Mouse (Mus musculus): ENCODE measurements around the gene Lrrc29. TPM values are rescaled to one million over a fixed set of nuclear protein-coding genes. Genes with fewer than 3 reads are reported as not detected.
A peak's percentile ranks its signal among the peaks of the same experiment; 100 is the strongest.

Gene Lrrc29
- polyA plus RNA-seq, 1 experiment, result 13.2 TPM

GRCm38 (mm10) chr8:105355179-105356024 lies 29.3 kb upstream of the Lrrc29 start:
- no peak for TF ChIP-seq POLR2A (IDR thresholded peaks at IDR 0.05; ENCODE audit: borderline replicate concordance, extremely low read depth, low read depth, low read length)
- DNase-seq, result no peak
- no peaks in the 10 kb centered on the region for H3K4me1 ChIP-seq (ENCODE audit: control insufficient read depth, insufficient read depth, low read length)
- whole genome bisulfite sequencing, result 69% methylated on average over 26 of the region's 26 CpGs
- H3K4me3 ChIP-seq (replicated peaks; ENCODE audit: extremely low read depth, low read depth, low read length), result no peak overlapping the region

- no peaks in the 10 kb centered on the region for H3K4me1 ChIP-seq (ENCODE audit: control insufficient read depth, insufficient read depth, low read length)
- DNase-seq, result no peak
- TF ChIP-seq POLR2A (IDR thresholded peaks at IDR 0.05; ENCODE audit: borderline replicate concordance, extremely low read depth, low read depth, low read length) (no peak), CTCF (IDR thresholded peaks at IDR 0.05; ENCODE audit: insufficient read depth, low read length) (no peak)
- 92% methylated on average over 4 of the region's 4 CpGs for WGBS
- no peak overlapping the region for H3K4me3 ChIP-seq (replicated peaks; ENCODE audit: extremely low read depth, low read depth, low read length)
These were observed 28.5 kb upstream of the Lrrc29 start for GRCm38 (mm10) chr8:105354549-105354948.

- no peak overlapping the region for H3K4me3 ChIP-seq (replicated peaks; ENCODE audit: extremely low read depth, low read depth, low read length)
- no peak for DNase-seq
- 80% methylated on average over 8 of the region's 8 CpGs for WGBS
- H3K4me1 ChIP-seq (ENCODE audit: control insufficient read depth, insufficient read depth, low read length), result no peaks in the 10 kb centered on the region
- TF ChIP-seq CTCF (IDR thresholded peaks at IDR 0.05; ENCODE audit: insufficient read depth, low read length), result no peak
- no peak for TF ChIP-seq POLR2A (IDR thresholded peaks at IDR 0.05; ENCODE audit: borderline replicate concordance, extremely low read depth, low read depth, low read length)
These were observed 27.6 kb upstream of the Lrrc29 start for GRCm38 (mm10) chr8:105353583-105354135.

- H3K4me1 ChIP-seq (ENCODE audit: control insufficient read depth, insufficient read depth, low read length), result peaks cover 5% of the 10 kb centered on the region
- no peak for DNase-seq
- no peak overlapping the region for H3K4me3 ChIP-seq (replicated peaks; ENCODE audit: extremely low read depth, low read depth, low read length)
- TF ChIP-seq POLR2A (IDR thresholded peaks at IDR 0.05; ENCODE audit: borderline replicate concordance, extremely low read depth, low read depth, low read length) (no peak), CTCF (IDR thresholded peaks at IDR 0.05; ENCODE audit: insufficient read depth, low read length) (no peak)
- 71% methylated on average over 7 of the region's 7 CpGs for WGBS
These were observed 24.1 kb upstream of the Lrrc29 start for GRCm38 (mm10) chr8:105350186-105350585.

GRCm38 (mm10) chr8:105349096-105349771 lies 23.2 kb upstream of the Lrrc29 start:
- no peak for TF ChIP-seq CTCF (IDR thresholded peaks at IDR 0.05; ENCODE audit: insufficient read depth, low read length)
- TF ChIP-seq POLR2A (IDR thresholded peaks at IDR 0.05; ENCODE audit: borderline replicate concordance, extremely low read depth, low read depth, low read length), result no peak

GRCm38 (mm10) chr8:105348450-105349095 lies 22.5 kb upstream of the Lrrc29 start, which contains the start of gene Slc9a5:
Gene Slc9a5 (plus strand): TSS chr8:105348843.
- under 1% methylated on average over 34 of the region's 34 CpGs for WGBS
- TF ChIP-seq CTCF (IDR thresholded peaks at IDR 0.05; ENCODE audit: insufficient read depth, low read length), result no peak
- no peak for TF ChIP-seq POLR2A (IDR thresholded peaks at IDR 0.05; ENCODE audit: borderline replicate concordance, extremely low read depth, low read depth, low read length)
- peak within 1 kb of the TSS; percentile 92 for H3K4me3 ChIP-seq (replicated peaks; ENCODE audit: extremely low read depth, low read depth, low read length)
- H3K4me1 ChIP-seq (ENCODE audit: control insufficient read depth, insufficient read depth, low read length), result peaks cover 14% of the 10 kb centered on the region
- DNase-seq, result peak; percentile 52

More at GRCm38 (mm10) chr8:105349096-105349771, 23.2 kb upstream of the Lrrc29 start:
- no peak for DNase-seq
- WGBS, result 6% methylated on average over 41 of the region's 48 CpGs
- Histone ChIP-seq H3K4me1 (ENCODE audit: control insufficient read depth, insufficient read depth, low read length) (peaks cover 13% of the 10 kb centered on the region), H3K4me3 (replicated peaks; ENCODE audit: extremely low read depth, low read depth, low read length) (peak overlapping the region; percentile 71)

GRCm38 (mm10) chr8:105347428-105348221 lies 21.5 kb upstream of the Lrrc29 start, which contains the start of gene Fhod1:
Gene Fhod1 (minus strand): TSS chr8:105347953.
- Histone ChIP-seq H3K4me3 (replicated peaks; ENCODE audit: extremely low read depth, low read depth, low read length) (peak within 1 kb of the TSS; percentile 92), H3K4me1 (ENCODE audit: control insufficient read depth, insufficient read depth, low read length) (peaks cover 17% of the 10 kb centered on the region)
- peak; percentile 91 for DNase-seq
- 1% methylated on average over 53 of the region's 53 CpGs for WGBS
- TF ChIP-seq CTCF (IDR thresholded peaks at IDR 0.05; ENCODE audit: insufficient read depth, low read length) (no peak), POLR2A (IDR thresholded peaks at IDR 0.05; ENCODE audit: borderline replicate concordance, extremely low read depth, low read depth, low read length) (peak; percentile 92)

- DNase-seq, result peak; percentile 86
- peak overlapping the region; percentile 92 for H3K4me3 ChIP-seq (replicated peaks; ENCODE audit: extremely low read depth, low read depth, low read length)
- 3% methylated on average over 34 of the region's 34 CpGs for WGBS
These were observed 20.7 kb upstream of the Lrrc29 start for GRCm38 (mm10) chr8:105346611-105347427.

More at GRCm38 (mm10) chr8:105346611-105347427, 20.7 kb upstream of the Lrrc29 start:
- peaks cover 17% of the 10 kb centered on the region for H3K4me1 ChIP-seq (ENCODE audit: control insufficient read depth, insufficient read depth, low read length)
- TF ChIP-seq CTCF (IDR thresholded peaks at IDR 0.05; ENCODE audit: insufficient read depth, low read length), result no peak
- peak; percentile 41; the same call in 1 of the 2 replicates for TF ChIP-seq POLR2A (IDR thresholded peaks at IDR 0.05; ENCODE audit: borderline replicate concordance, extremely low read depth, low read depth, low read length)
